Mouse (Mus musculus) kidney, adult 2 months (tissue): ENCODE results near the gene Lama1.

ENCODE experiments used
- CTCF ChIP-seq: fragments of 200-500 bp; conservative IDR thresholded peaks from 2 replicates; pipeline ENCODE4 v1.5.1; 2011; ENCODE audit warnings: low read depth, mild to moderate bottlenecking, control low read depth, low read length, moderate library complexity, mixed read lengths; ENCODE audit not compliant: insufficient read depth, insufficient read length
- POLR2A ChIP-seq: fragments of 200-500 bp; IDR thresholded peaks from one replicate; pipeline ENCODE4 v1.6.1; 2011; ENCODE audit warnings: low read depth, low read length, control low read depth

- TF ChIP-seq POLR2A = no peak
- TF ChIP-seq CTCF = no peak
These were observed 29.5 kb downstream of the Lama1 start for GRCm38 (mm10) chr17:67726601-67727000.
